Mouse (Mus musculus) mouse embryonic stem cell (cell line): ENCODE measurements at regions not wholly inside any gene's neighbourhood (a gene's known extent, or its start where the extent isn't known, plus 50 kb on each side); places are given as distances from the start of the nearest gene placed in this dataset.

ENCODE experiments used
- in situ Hi-C, 2 experiments: fragments of 300-500 bp; cut with MboI; formaldehyde crosslinking; loops; 1 replicate in 1 of 2; 3 replicates in 1 of 2; pipeline ENCODE4 v1.14.3; 2019 to 2020; ENCODE audit warnings: low sequenced_read_pairs in 2 of 2, low pct_unique_long_range_greater_than_20kb in 1 of 2, mixed read lengths in 1 of 2; ENCODE audit not compliant: unreplicated experiment in 1 of 2

DNA sequence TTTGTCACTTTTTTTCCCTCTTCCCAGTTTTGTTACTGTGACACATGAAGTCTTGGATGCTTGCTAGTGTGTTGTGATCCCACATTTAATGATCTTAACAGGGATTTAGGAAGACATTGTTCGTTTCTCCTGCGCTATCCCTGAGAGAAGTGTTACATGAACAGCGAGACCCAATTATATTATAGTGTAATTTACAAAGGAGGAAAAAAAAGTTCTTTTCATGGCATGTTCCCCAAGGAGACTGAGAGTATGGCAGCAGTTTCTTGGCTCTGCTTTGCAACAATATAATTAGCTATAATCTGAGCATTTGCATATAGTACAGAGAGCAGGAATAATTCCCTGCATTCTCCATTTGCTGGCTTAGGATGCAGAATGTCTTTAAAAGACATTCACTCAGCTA, 168.6 kb downstream of the Insc start:
- in situ Hi-C loops, result loop anchor here in 1 of 2 experiments (25.0 kb wide), 1 partner anchor 1125 kb away; the partner anchor contains the start of genes 1110004F10Rik and Sox6

DNA sequence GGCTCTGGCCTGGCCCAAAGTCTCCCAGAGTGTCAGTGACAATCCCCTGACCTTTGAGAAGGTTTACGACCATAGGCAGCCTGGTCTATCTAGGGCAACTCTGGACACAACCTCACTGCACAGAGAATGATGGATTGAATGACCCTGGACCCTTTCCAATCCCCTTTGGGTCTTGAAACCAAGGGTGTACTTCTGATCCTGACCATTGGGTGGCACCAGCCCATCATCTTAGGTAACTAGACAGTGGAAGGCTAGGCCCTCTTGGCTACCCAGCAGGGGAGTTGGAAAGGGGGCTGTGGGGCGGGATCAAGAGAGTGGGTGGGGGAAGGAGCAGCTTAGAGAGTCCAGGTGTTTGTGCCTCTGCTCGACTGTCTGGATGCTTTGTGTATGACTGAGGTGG, 178.7 kb downstream of the Insc start:
- in situ Hi-C loops, result loop anchor here in 1 of 2 experiments (25.0 kb wide), 1 partner anchor 1115 kb away; the partner anchor contains the start of genes 1110004F10Rik and Sox6

DNA sequence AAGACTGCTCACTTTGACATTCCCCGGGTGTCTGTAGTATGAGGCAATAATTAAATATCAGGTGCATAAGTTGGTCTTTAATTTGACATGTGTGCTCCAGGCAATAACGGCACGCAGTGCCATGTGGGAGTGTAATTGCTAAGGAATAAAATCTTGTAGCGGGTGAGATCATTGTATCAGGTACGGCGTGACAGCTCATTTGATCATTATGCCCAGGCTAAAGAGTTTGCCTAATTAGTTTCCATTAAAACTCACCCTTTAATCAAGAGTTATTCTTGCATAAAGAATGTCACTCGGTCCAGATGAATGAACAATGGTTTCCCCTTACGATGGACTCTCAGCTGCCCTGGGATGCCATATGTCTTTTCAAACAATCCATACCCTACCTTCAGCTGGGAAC, 190.4 kb downstream of the Insc start:
- in situ Hi-C loops, result no loop called here

DNA sequence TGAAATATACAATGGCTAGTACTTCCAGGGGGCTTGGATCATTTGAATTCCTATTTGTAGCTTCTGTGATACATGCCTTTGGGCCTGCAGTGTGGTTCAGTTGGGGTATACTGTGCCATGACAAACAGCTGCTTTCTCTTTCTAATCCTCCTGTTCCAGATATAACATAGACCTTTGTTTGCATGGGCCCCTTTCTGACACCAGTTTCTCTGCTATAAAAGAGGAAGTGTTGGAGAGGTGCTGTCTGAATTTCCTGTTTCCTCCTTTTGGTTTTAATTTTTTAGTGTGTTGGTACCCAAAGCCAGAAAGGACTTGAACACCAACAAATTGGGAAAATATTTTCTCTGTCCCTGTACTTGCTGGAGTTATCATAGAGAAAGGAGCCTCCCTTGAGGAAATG, 207.3 kb downstream of the Insc start:
- in situ Hi-C loops, result no loop called here

DNA sequence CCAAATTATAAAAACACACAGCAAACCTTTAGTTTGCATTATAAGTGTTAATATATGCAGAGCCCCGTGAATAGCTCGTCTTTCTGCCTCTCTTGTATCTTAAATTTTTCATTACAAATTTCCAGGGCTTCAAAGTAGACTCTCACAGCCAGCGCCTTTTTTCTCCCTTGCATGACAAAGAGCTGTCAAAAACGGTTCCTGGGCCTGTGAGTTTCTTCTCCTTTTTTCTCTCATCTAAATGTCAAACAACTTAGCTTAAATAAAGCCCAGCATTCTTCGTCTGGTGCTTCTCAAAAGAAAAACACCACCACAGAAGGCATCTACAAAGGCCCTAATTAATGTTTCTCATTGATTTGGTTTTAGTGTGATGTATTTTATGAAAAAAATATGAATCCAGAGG, 219.7 kb downstream of the Insc start:
- in situ Hi-C loops, result no loop called here

DNA sequence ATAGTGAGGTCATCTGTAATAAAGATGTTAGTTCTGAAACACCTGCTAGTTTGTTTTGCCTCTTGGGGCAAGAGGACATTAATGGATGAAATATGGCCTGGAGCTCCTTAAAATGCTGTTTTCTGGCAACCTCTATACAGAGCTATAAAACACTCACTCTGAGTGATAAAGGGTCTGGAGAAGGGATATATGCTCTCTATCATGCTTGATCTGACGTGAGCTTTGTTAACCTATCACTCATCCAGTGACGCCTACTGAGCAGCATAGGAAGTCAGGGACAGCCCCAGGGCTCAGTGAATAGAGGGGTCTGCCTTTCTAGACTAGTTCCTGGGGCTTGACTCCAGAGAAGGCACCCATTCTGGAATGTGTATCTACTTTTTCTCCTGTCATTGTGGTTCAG, 222.4 kb downstream of the Insc start:
- in situ Hi-C loops, result no loop called here

DNA sequence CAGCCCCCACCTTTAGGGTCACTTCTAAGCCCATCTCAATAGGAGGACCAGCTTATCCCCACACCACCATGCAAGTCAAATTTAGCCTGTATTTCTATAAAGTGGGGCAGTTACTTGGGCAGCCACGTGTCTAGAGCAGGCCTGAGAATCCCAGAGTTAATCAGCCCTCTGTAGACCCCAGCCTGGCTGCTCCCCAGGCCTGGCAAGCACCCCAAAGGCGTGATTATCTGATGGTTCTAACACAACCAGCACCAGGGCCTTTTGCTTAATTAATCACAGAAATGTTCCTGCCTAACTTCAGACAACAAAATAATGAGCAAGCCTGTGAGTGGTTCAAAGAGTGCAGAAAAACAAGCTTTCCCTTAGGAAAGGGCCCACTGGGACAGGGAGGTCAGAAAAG, 243.0 kb downstream of the Insc start:
- in situ Hi-C loops, result no loop called here

DNA sequence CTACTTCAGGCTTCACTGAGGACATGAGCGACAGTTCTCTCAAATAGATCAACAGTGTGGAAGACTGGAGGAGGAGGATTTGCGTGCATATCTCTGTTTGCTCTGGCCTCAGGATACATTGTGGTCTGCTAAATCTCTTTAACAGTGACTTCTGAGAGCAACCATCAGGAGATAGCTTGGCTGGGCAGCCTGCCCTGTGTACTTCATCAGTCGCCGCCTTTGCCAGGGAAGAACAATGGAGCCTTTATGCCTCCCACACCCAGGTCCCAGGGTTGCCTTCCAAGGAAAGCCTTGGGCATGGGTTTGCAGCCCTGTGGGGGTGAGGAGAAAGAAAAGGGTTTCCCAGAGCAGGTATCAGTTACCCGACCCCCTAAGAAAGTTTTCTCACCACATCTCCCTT, 247.8 kb downstream of the Insc start:
- in situ Hi-C loops, result no loop called here

DNA sequence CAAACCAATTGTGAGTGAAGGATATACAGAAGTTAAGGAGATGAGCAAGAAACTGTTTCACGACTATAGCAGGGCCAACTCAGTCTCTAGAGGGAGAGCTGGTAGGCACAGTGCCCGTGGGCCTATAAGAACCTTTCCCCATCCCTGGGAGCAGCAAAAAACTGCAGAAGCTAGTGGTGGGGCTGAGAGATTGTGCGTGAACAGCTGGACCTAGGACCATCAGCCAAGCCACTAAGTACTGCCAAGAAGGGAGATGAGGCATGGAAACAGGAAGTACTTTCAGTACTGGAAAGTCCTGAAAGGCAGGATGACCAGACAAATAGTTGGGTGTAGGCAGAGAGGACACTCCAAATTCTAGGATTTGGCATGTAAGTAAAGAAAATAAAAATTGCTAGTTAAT, 248.9 kb downstream of the Insc start:
- in situ Hi-C loops, result no loop called here

DNA sequence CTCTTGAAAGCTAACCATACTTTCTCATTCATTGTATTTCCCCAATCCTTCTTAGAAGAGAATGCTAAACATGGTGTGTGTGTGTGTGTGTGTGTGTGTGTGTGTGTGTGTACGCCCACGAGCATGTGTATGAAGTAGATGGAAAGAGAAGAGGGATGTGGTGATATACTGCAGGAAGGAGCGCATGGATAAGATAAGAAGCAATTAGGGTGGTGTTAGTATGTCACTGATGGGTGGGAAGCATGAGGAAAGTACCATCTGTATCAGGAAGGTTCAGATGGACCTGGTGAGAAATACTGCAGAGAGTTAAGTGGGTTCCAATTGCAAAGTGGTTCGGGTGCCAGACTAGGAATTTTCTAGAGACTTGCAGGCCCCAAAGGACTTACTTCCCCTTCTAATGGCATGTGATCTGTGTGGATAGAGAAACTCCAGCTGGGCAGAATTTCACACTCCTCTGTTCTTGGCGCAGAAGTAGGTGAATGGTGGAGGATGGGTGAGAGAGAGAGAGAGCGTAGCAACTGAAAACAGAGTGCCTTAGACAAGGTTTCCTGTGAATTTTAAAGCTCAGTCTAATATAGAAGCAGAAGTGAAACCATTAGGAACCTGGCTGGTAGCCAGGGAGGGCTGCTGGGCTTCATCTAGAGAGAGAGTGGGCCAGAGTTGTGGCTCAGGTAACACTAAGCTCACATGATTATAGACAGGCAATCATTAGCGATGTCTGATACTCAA, 257.5 kb downstream of the Insc start:
- in situ Hi-C loops, result no loop called here

DNA sequence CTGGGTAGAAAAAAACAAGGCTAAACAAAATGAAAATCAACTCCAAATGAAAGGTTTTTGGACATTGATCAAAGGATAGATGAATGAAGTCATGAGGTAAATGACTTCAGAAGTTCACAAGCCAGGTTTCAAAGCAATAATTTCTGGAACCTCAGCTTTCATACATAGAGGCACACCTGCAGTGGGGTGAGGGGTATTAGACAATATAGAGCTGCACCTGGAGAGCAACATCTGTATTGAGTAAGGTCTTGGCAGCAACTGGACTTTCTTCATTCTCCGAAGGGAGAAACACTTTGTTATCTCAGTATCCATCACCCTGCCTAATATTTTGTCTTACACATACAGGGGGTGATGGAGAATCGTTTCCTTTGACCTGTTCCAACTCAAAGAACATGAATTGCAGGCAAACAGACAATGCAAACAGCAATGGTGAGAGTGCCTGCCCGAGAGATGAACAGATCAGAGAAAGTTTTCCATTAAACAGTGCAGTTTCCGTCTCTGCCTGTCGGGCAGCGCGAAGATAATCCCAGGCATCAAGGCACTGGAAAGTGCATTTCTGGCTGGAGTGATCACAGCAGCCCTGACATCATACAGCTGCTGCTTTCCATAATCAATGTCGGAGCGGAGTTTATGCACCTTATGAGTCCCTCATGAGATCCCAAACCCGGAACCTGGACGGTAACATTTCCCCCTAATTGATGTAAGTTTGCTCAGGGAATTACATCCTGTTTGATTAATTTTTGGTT, 270.9 kb downstream of the Insc start:
- in situ Hi-C loops, result no loop called here

DNA sequence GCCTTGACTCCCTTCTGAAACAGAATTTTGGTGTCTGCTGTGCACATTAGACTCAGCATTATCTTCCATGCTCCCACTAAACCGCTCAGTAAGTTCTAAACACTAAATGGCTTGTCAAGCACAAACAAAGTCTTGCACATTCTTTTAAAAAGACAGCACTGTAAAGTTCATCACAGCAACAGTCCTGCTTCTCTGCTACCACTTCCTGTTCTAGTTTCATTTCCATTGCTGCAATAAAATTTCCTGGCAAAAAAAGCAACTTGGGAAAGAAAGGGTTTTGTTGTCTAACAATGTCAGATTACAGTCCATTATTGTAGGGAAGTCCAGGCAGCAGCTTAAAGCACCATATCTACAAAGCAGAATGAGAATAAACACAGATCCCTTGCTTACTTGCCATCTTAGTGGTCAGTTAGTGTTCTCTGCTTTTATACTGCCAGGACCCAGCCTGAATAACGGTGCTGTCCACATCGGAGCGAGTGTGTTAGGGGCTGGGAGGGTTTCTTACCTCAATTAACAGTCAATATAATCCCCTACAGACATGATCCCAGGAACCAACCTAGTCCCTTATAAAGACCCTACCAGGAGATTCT, 276.0 kb downstream of the Insc start:
- in situ Hi-C loops, result no loop called here

DNA sequence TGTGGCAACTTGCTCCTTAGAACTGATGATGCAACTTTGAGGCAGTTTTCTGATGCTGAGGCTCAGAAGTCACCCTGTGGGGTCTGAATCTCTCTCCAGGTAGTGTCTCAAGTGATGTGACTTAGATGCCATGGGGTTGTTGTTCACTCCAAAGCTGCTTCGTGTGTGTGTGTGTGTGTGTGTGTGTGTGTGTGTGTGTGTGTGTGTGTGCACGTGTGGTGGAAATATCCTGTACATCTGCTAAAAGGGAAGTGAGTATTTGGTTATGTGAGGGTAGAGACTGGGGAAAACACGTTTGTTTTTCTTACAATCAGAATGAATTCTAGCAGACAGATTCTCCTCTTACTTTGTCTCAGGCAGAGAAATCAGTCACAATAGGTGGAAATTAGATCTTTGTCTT, 276.5 kb downstream of the Insc start:
- in situ Hi-C loops, result no loop called here

DNA sequence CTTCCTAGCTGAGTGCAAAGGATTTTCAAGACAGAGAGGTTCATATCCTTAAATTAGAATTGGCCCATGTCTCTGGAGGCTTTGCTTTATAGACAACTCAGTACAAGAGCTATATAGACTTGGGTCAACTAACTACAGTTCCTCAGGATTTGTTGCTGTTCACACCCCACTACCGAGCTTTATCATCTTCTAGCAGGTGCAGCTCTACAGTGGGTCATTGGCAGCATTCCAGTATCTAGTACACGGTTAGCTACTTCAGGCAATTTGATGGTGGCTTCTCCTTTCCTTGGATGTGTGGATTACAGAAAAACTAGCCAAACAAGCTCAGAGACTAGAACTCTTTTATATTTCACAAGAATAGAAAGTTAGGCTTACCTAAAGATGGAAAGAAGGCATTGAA, 282.3 kb downstream of the Insc start:
- in situ Hi-C loops, result no loop called here

DNA sequence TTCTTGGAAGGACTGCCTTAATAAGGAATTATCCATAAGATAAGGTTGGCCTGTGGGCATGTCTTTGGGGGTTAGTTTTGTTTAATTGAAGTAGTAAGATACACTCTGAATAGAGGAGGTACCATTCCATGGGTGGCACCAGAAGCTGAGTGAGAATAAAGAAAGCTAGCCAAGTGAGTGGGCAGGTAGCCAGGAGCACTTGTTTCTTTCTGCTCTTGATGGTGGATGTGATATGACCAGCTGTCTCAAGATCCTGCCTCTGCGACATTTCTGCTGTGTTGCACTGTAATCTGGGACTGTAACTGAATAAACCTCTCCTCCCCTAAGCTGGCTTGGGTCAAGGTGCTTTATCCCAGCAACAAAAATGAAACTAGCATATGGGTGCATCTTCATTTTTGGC, 284.2 kb downstream of the Insc start:
- in situ Hi-C loops, result no loop called here

DNA sequence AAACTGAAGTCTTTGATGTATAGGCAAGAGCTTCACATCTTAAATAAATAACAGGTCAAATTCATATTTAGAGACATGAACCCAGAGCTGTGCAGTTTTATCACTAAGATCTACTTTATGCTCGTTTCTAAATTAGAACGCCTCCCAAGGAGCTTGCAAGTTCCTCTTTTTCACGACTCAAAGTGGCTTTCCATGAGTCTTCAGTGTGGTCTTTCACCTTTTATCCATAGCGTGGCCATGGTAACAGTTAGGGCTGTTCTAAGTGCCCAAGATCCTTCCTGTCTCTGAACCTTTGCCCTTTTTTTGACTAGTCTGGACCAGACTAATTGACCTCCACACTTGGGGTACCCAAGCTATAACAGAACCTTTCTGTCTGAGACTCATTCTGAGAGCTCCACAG, 290.5 kb downstream of the Insc start:
- in situ Hi-C loops, result no loop called here

DNA sequence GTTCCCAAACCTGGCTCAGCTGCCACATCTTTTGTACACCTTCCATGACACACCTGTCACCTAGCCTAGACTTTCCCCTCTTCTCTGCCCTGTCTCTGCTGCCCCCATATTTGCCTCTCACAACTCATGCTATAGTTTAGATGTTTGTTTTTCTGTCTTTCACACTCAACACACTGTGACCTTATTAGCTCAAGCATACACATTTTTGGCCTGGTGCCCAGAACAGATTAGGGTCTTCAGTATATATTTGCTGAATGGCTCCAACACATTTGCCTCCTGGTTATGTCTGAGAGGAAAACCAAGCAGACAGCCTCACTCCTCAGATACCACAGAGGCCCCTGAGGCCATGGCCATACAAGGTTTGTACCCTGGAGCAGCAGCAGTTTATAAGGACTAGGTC, 312.0 kb downstream of the Insc start:
- in situ Hi-C loops, result no loop called here

DNA sequence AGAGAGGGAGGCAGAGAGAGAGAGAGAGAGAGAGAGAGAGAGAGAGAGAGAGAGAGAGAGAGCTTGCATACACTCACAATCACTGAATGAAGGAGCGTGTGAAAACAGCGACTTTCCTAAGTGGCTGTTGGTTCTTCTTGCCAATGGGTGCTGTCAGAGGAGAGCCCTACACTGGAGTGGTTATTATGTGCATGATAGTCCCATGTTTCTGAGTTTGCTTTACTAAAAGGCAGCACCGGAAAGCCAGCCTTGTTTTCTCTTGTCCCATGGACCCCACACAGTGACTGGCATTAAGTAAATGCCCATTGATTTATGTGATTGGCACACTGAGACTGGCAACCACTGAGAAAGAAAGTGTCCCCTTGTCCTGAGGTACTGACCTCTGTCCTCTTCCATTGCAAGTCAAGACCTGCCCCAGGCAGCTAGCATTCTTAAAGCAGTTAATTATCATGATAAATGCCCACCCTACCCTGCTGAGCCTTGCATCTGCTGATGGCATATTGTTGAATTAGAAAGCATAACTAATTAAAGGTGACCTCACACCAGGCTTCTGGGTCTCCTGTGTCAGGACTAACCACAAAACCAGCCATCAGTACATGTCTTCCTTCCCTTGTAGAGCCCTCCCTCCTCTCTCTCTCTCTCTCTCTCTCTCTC, 313.6 kb downstream of the Insc start:
- in situ Hi-C loops, result no loop called here

DNA sequence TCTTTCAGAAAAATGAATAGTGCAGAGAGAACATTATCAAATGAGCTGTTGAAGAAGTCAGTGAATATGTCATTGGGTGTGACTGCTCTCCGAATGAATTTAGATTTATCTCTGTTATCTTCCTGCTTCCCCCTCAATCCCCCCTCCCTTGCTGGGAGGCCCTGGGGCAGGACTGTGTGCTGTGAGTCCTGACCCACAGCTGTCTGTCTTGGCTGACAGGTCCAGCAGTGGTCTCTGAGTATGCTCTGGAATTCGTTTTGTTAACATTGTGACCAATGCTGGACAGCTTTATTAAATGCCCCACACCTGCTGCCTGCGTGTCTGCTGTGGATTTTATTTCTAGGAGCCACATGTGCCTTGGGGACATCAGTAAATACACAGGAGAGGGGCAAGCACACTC, 314.2 kb downstream of the Insc start:
- in situ Hi-C loops, result no loop called here
